Mouse (Mus musculus) stomach, postnatal 0 days (tissue): Measurements from ENCODE around the gene Gm29609.

Source experiments
- CTCF ChIP-seq: IDR thresholded peaks from 2 replicates; pipeline ENCODE4 v1.5.1; 2016; ENCODE audit warnings: antibody characterized with exemption, low read depth, mild to moderate bottlenecking, moderate library complexity
- EP300 ChIP-seq: optimal IDR thresholded peaks from 2 replicates; pipeline ENCODE3; 2016; ENCODE audit warnings: antibody characterized with exemption

DNA sequence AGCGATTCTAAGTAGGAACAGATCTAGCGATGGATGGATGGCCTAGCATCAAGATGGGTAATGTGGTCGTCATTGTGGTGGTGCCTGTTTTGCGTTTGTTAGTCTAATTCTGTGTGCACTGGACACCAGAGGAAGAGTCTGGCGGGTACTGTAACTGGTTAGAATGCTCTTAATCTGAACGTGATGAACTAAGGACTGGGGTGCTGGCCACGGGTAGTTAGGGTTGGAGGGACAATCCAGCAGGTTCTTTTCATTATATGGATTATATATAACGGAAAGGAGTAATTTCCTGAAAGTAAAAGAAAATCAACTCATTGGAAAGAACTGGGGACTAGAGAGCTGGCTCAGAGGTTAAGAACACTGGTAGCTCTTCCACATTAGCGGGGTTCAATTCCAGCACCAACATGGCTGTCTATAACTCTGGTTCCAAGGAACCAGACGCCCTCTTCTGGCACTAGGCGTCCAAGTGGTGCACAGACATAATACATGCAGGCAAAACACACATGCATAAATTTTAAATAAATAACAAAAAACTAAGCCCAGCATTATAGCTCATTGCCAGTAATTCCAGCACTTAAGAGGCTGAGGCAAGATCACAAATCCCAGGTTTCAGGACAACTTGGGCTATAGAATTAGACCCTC is 41.7 kb upstream of the Gm29609 start:
- TF ChIP-seq EP300 (no peak), CTCF (peak; percentile 71)
